Mouse (Mus musculus) layer of hippocampus, adult 9-11 months (tissue): Measurements from ENCODE around the gene Ndufa12.

Experiments
- DNase-seq: peaks from one replicate; pipeline ENCODE4 v3.0.0; 2022

Ndufa12 gene

GRCm38 (mm10) chr10:94198482-94199405 lies at the start of gene Ndufa12:
Ndufa12 (plus strand) TSS chr10:94198720.
- DNase-seq, result peak; percentile 93

- no peak for DNase-seq
Measured at GRCm38 (mm10) chr10:94151488-94151887, 47.0 kb upstream of the Ndufa12 start.

GRCm38 (mm10) chr10:94153841-94154240 lies 44.7 kb upstream of the Ndufa12 start:
- no peak for DNase-seq

- DNase-seq, result no peak
Measured at GRCm38 (mm10) chr10:94158962-94159361, 39.6 kb upstream of the Ndufa12 start.

GRCm38 (mm10) chr10:94159406-94159805 lies 39.1 kb upstream of the Ndufa12 start:
- DNase-seq, result no peak

- DNase-seq, result no peak
Measured at GRCm38 (mm10) chr10:94161051-94161765, 37.3 kb upstream of the Ndufa12 start.

GRCm38 (mm10) chr10:94162031-94162430 lies 36.5 kb upstream of the Ndufa12 start:
- DNase-seq, result no peak

- DNase-seq, result no peak
Measured at GRCm38 (mm10) chr10:94164104-94164845, 34.2 kb upstream of the Ndufa12 start.

GRCm38 (mm10) chr10:94165426-94165825 lies 33.1 kb upstream of the Ndufa12 start:
- DNase-seq, result no peak

- no peak for DNase-seq
Measured at GRCm38 (mm10) chr10:94167051-94167750, 31.3 kb upstream of the Ndufa12 start.

- no peak for DNase-seq
Measured at GRCm38 (mm10) chr10:94171440-94172130, 26.9 kb upstream of the Ndufa12 start.

GRCm38 (mm10) chr10:94172137-94172536 lies 26.4 kb upstream of the Ndufa12 start:
- DNase-seq, result no peak

GRCm38 (mm10) chr10:94172706-94173105 lies 25.8 kb upstream of the Ndufa12 start:
- no peak for DNase-seq

GRCm38 (mm10) chr10:94174652-94175051 lies 23.9 kb upstream of the Ndufa12 start:
- DNase-seq, result no peak

- no peak for DNase-seq
Measured at GRCm38 (mm10) chr10:94183199-94183598, 15.3 kb upstream of the Ndufa12 start.

- no peak for DNase-seq
Measured at GRCm38 (mm10) chr10:94204973-94205372, 6.5 kb downstream of the Ndufa12 start.

- no peak for DNase-seq
Measured at GRCm38 (mm10) chr10:94210718-94211618, 12.4 kb downstream of the Ndufa12 start.

GRCm38 (mm10) chr10:94211725-94212124 lies 13.2 kb downstream of the Ndufa12 start:
- DNase-seq, result no peak

GRCm38 (mm10) chr10:94225026-94225750 lies 26.7 kb downstream of the Ndufa12 start:
- DNase-seq, result no peak
